Mouse (Mus musculus): ENCODE data around the gene Zfp473. TPM values are rescaled to one million over a fixed set of nuclear protein-coding genes. Genes with fewer than 3 reads are reported as not detected.

The Zfp473 gene
- total RNA-seq, 2 experiments from 2014 or later = 0.18 to 0.44 TPM

DNA sequence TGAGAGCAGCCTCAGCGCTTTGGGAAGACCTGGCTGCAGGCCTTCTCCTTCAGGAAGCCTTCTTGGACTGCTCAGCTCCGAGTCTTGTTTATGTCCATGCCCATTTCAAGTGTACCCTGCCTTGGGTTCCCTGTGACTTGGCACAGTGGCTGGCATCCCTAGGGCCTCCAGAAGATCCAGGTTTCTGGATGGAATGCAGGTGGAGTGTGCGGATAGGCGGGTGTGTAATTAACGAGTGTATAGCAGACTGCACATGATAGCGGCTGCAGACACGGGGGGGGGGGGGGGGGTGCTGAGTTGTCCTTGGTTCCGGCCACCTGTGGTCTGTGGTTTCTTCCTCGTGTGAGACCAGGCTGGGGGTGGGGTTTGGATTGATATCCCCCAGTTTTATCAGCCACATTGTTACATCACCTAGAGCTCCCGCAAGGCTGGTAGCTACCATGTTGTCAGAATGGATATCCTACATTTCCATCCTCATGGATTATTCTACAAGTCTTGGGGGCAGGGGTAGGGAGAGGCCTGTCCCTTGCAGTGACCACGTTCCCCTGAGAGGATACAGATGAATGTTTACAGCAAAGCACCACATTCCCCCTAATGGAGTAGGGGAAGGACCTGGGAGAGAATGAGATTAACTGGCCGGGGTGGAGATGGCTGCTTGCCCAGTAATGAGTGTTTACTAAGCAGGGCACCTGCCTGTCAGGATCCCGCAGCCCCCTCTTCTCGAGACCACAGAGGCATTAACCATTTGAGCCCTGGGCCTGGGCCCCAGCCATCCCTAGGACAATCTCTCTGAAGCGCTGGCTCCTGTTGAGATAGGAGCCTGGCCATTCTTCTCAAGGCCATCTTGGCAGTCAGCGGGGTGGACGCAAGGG lies 65.1 kb downstream of the Zfp473 start:
- no peak for TF ChIP-seq CTCF (IDR thresholded peaks at IDR 0.05)
- DNase-seq (ENCODE audit: extremely low spot score in 1 of 2, low spot score in 2 of 2) = no peak
- H3K27ac ChIP-seq = no peak overlapping the region
- intact Hi-C loops (cut with DNase I) = no loop called here
- no peak overlapping the region for H3K4me3 ChIP-seq

DNA sequence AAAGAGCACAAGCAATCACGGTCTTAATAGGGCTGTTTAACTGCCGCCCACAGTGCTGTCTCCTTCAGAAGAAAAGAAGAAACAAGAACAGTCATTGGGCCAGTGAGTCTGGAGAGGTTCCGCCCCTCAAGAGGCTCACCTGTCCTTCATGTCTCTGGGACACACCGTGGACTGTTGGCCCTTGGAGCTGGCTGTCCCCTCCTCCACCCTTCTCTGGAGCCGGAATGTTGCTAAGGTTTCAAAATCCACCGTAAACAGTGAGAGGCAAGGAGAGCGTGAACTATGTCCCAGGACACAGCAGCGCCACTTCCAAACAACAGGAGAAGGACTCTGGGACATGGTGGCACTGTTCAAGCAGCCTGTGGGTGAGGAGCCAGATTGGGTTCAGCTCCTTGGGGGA lies 67.2 kb downstream of the Zfp473 start:
- no peak overlapping the region for H3K27ac ChIP-seq
- no peak for DNase-seq (ENCODE audit: extremely low spot score in 1 of 2, low spot score in 2 of 2)
- no peak for TF ChIP-seq CTCF (IDR thresholded peaks at IDR 0.05)
- intact Hi-C loops (cut with DNase I) = no loop called here
- no peak overlapping the region for H3K4me3 ChIP-seq

Other genes starting within 250 kb of the Zfp473 start
- gene Mybpc2, start 226.4 kb downstream of the Zfp473 start, total RNA-seq (2021) = under 1 TPM in 1 of 2 experiments, not detected in 1; 0.29 TPM
- under 1 TPM in 1 of 2 experiments, not detected in 1; 0.20 TPM for gene Spib, start 219.0 kb downstream of the Zfp473 start, total RNA-seq (2021)
- 1 to 10 TPM; 8.8 to 9.4 TPM for gene Pold1, start 202.2 kb downstream of the Zfp473 start, total RNA-seq (2021)
- gene Nr1h2, start 197.1 kb downstream of the Zfp473 start, total RNA-seq (2021) = 10 to 100 TPM; 78.4 to 82.5 TPM
- gene Napsa, start 178.7 kb downstream of the Zfp473 start, total RNA-seq (2021) = under 1 TPM in 1 of 2 experiments, not detected in 1; 0.29 TPM
- gene Kcnc3, start 160.4 kb downstream of the Zfp473 start, total RNA-seq (2021) = 100 to 1,000 TPM; 114 to 122 TPM
- 10 to 100 TPM; 21.1 to 21.4 TPM for gene Myh14, start 80.2 kb downstream of the Zfp473 start, total RNA-seq (2021)
- not detected for gene Izumo2, start 42.3 kb downstream of the Zfp473 start, total RNA-seq (2021)
- 10 to 100 TPM; 27.0 to 30.6 TPM for gene Vrk3, start 2.6 kb downstream of the Zfp473 start, total RNA-seq (2021)
- 10 to 100 TPM; 31.9 to 32.2 TPM for gene Nup62, start 65.0 kb upstream of the Zfp473 start, total RNA-seq (2021)
- gene Il4i1, start 65.3 kb upstream of the Zfp473 start, total RNA-seq (2021) = 1 to 10 TPM; 1.8 to 2.0 TPM
- gene Atf5, start 65.6 kb upstream of the Zfp473 start, total RNA-seq (2021) = 10 to 100 TPM; 23.1 to 23.4 TPM
- 10 to 100 TPM; 69.7 to 77.0 TPM for gene Akt1s1, start 97.9 kb upstream of the Zfp473 start, total RNA-seq (2021)
- 10 to 100 TPM; 64.4 to 67.5 TPM for gene Tbc1d17, start 98.0 kb upstream of the Zfp473 start, total RNA-seq (2021)
- 10 to 100 TPM; 27.4 to 31.2 TPM for gene Pnkp, start 106.1 kb upstream of the Zfp473 start, total RNA-seq (2021)
- gene Ptov1, start 118.7 kb upstream of the Zfp473 start, total RNA-seq (2021) = 100 to 1,000 TPM; 273 to 290 TPM
- gene Med25, start 141.7 kb upstream of the Zfp473 start, total RNA-seq (2021) = 10 to 100 TPM; 96.1 to 98.5 TPM
- 10 to 100 TPM; 23.4 to 24.1 TPM for gene Fuz, start 145.0 kb upstream of the Zfp473 start, total RNA-seq (2021)
- 100 to 1,000 TPM; 327 to 331 TPM for gene Ap2a1, start 178.4 kb upstream of the Zfp473 start, total RNA-seq (2021)
- 1 to 10 TPM; 2.8 to 3.0 TPM for gene Tsks, start 192.2 kb upstream of the Zfp473 start, total RNA-seq (2021)
- gene Cpt1c, start 223.8 kb upstream of the Zfp473 start, total RNA-seq (2021) = 100 to 1,000 TPM in 1 of 2 experiments, 10 to 100 TPM in 1; 97.9 to 102 TPM
- gene Prmt1, start 235.5 kb upstream of the Zfp473 start, total RNA-seq (2021) = 100 to 1,000 TPM; 143 to 150 TPM
- gene Irf3, start 246.6 kb upstream of the Zfp473 start, total RNA-seq (2021) = 10 to 100 TPM; 36.4 to 36.9 TPM
- 1 to 10 TPM; 3.0 to 3.8 TPM for gene Bcl2l12, start 247.7 kb upstream of the Zfp473 start, total RNA-seq (2021)

Data from left cerebral cortex, adult 2 months (tissue).